Mouse (Mus musculus) midbrain, postnatal 0 days (tissue): ENCODE measurements around the gene Tacr2. TPM values are rescaled to one million over a fixed set of nuclear protein-coding genes. Genes with fewer than 3 reads are reported as not detected.

Source experiments
- ATAC-seq: fragments of 200-750 bp; cut with Nextera tagmentation; 2 replicates; pipeline ENCODE4 v1.8.0; 2017; ENCODE audit warnings: moderate number of reproducible peaks, mild to moderate bottlenecking, moderate TSS enrichment, moderate library complexity; ENCODE audit not compliant: low FRiP score
- DNase-seq: peaks from one replicate; pipeline ENCODE4 v3.0.0-alpha.2; 2015; ENCODE audit warnings: low spot score
- H3K27ac ChIP-seq: fragments of 300-500 bp; sonication (generic); 2 replicates; pipeline ENCODE4 v1.5.1; 2014; ENCODE audit warnings: low read depth, mild to moderate bottlenecking, low read length, mixed read lengths
- H3K27me3 ChIP-seq: fragments of 300-500 bp; sonication (generic); 2 replicates; pipeline ENCODE4 v1.6.1; 2014; ENCODE audit warnings: low read length, control low read depth, mixed read lengths; ENCODE audit not compliant: insufficient read depth
- H3K36me3 ChIP-seq: fragments of 300-500 bp; sonication (generic); 2 replicates; pipeline ENCODE4 v1.6.1; 2014; ENCODE audit warnings: low read length, control low read depth, mixed read lengths; ENCODE audit not compliant: insufficient read depth
- H3K4me1 ChIP-seq: fragments of 300-500 bp; sonication (generic); 2 replicates; pipeline ENCODE4 v1.6.1; 2014; ENCODE audit warnings: mild to moderate bottlenecking, control low read depth, antibody characterized with exemption, low read length, mixed read lengths; ENCODE audit not compliant: insufficient read depth
- H3K4me2 ChIP-seq: fragments of 300-500 bp; sonication (generic); 2 replicates; pipeline ENCODE4 v1.6.1; 2014; ENCODE audit warnings: low read depth, mild to moderate bottlenecking, low read length, mixed read lengths; ENCODE audit not compliant: poor library complexity, severe bottlenecking
- H3K4me3 ChIP-seq: fragments of 300-500 bp; sonication (generic); 2 replicates; pipeline ENCODE4 v1.5.1; 2014; ENCODE audit warnings: low read depth, mild to moderate bottlenecking, low read length, moderate library complexity
- H3K9ac ChIP-seq: fragments of 300-500 bp; sonication (generic); replicated peaks from 2 replicates; pipeline ENCODE4 v1.6.1; 2014; ENCODE audit warnings: mild to moderate bottlenecking, low read length, moderate library complexity, mixed read lengths; ENCODE audit not compliant: poor library complexity, severe bottlenecking
- H3K9me3 ChIP-seq: fragments of 300-500 bp; sonication (generic); 2 replicates; pipeline ENCODE4 v1.6.1; 2016; ENCODE audit warnings: low read length, control low read depth
- CTCF ChIP-seq: IDR thresholded peaks from 2 replicates; pipeline ENCODE4 v1.5.1; 2016; ENCODE audit warnings: antibody characterized with exemption, mild to moderate bottlenecking
- WGBS: fragments of 180-500 bp; shearing (Covaris S2); extraction: QIAGEN DNeasy Blood & Tissue Kit; methylation state at CpG from one replicate; pipeline ENCODE4 v1.1.7; 2014; 5-methylcytosine and 5-hydroxymethylcytosine counted together
- polyA plus RNA-seq: library from polyadenylated mRNA; unstranded; fragments of >200 nt; fragmentation: Nextera tagmentation; extraction: Ambion mirVana; gene quantifications from 2 replicates; pipeline ENCODE4 v1.2.1, GENCODE M21; 2015
- total RNA-seq: library from RNA; depleted of rRNA; stranded (reverse); fragments of >200 nt; gene quantifications from 2 replicates; pipeline ENCODE4 v1.2.3, GENCODE M21; 2014

The Tacr2 gene
- total and polyA plus RNA-seq, 2 experiments from 2014 or later, result 0.06 TPM; not detected in 1

GRCm38 (mm10) chr10:62242896-62243295 lies 9.3 kb upstream of the Tacr2 start:
- Histone ChIP-seq H3K36me3 (no peaks in the 10 kb centered on the region), H3K27ac (no peak overlapping the region), H3K9me3 (no peaks in the 10 kb centered on the region), H3K27me3 (no peaks in the 10 kb centered on the region), H3K9ac (no peak overlapping the region), H3K4me1 (no peaks in the 10 kb centered on the region), H3K4me2 (no peak overlapping the region), H3K4me3 (no peak overlapping the region)
- DNase-seq, result peak; percentile 71
- peak; percentile 79 for TF ChIP-seq CTCF
- WGBS, result 58% methylated on average over 13 of the region's 13 CpGs
- ATAC-seq, result peak; percentile 38; the same call in 1 of the 2 replicates

- Histone ChIP-seq H3K4me2 (no peak overlapping the region), H3K9me3 (no peaks in the 10 kb centered on the region), H3K9ac (no peak overlapping the region), H3K4me3 (no peak overlapping the region), H3K36me3 (no peaks in the 10 kb centered on the region), H3K27ac (no peak overlapping the region), H3K4me1 (no peaks in the 10 kb centered on the region), H3K27me3 (no peaks in the 10 kb centered on the region)
- WGBS, result 92% methylated on average over 9 of the region's 9 CpGs
- no peak for ATAC-seq
- TF ChIP-seq CTCF, result no peak
- no peak for DNase-seq
Measured at GRCm38 (mm10) chr10:62244067-62244466, 8.2 kb upstream of the Tacr2 start.

GRCm38 (mm10) chr10:62247156-62247555 lies 5.1 kb upstream of the Tacr2 start:
- Histone ChIP-seq H3K27me3 (no peaks in the 10 kb centered on the region), H3K27ac (no peak overlapping the region), H3K4me2 (no peak overlapping the region), H3K9ac (no peak overlapping the region), H3K4me1 (no peaks in the 10 kb centered on the region), H3K9me3 (no peaks in the 10 kb centered on the region), H3K36me3 (no peaks in the 10 kb centered on the region), H3K4me3 (no peak overlapping the region)
- no peak for ATAC-seq
- WGBS, result 64% methylated on average over 3 of the region's 3 CpGs
- peak; percentile 27 for DNase-seq
- TF ChIP-seq CTCF, result no peak

DNA sequence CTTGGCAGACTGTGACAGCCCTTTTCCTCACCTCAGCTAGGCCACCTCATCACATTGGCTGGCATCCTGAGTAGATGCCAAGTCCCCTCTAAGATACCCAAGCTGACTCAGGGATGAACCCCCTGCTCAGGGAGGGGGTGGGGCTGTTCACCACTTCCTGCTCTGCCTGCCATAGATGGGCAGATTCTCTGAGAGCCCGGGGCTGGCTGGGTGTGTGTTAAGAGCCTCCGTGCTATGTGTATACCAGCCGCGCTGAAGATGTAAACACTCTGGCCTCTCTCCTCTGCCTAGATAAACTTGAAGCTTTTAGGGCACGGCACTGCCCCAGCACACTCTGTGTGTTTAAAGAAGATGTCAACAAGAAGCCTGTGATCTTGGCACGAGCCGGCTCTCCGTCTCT lies 4.4 kb upstream of the Tacr2 start:
- no peaks in the 10 kb centered on the region for H3K36me3 ChIP-seq
- H3K4me1 ChIP-seq, result no peaks in the 10 kb centered on the region
- 60% methylated on average over 8 of the region's 8 CpGs for WGBS
- H3K4me2 ChIP-seq, result no peak overlapping the region
- H3K27me3 ChIP-seq, result no peaks in the 10 kb centered on the region
- no peak for TF ChIP-seq CTCF
- no peak overlapping the region for H3K27ac ChIP-seq
- no peaks in the 10 kb centered on the region for H3K9me3 ChIP-seq
- DNase-seq (peak; percentile 7), ATAC-seq (no peak)
- H3K9ac ChIP-seq, result no peak overlapping the region
- H3K4me3 ChIP-seq, result no peak overlapping the region

DNA sequence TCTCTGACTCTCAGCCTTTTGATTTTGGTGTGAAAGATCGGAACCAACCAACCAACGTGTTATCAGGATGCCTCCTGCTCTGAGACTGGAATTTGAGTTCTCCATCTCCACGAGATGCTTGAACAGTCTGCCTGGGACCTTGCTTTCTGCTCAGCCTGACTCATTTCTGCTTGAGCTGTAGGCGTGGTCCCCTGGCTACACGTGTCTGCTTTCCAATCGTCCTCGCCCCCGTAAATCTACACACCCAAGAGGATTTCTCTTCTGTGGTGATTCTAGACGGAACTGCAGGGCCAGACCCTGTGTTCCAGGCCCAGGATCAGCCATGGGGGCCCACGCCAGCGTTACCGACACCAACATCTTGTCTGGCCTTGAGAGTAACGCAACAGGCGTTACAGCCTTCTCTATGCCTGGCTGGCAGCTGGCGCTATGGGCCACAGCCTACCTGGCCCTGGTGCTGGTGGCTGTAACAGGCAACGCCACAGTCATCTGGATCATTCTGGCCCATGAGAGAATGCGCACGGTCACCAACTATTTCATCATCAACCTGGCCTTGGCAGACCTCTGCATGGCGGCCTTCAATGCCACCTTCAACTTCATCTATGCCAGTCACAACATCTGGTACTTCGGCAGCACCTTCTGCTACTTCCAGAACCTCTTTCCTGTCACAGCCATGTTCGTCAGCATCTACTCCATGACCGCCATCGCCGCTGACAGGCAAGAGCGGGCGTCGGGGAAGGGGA lies 428 bp downstream of the Tacr2 start:
- H3K9ac ChIP-seq, result no peak overlapping the region
- H3K27me3 ChIP-seq, result no peaks in the 10 kb centered on the region
- no peak for DNase-seq
- H3K27ac ChIP-seq, result no peak overlapping the region
- no peak for TF ChIP-seq CTCF
- ATAC-seq, result no peak
- no peaks in the 10 kb centered on the region for H3K9me3 ChIP-seq
- 88% methylated on average over 27 of the region's 27 CpGs for WGBS
- no peaks in the 10 kb centered on the region for H3K4me1 ChIP-seq
- H3K36me3 ChIP-seq, result no peaks in the 10 kb centered on the region
- H3K4me2 ChIP-seq, result no peak overlapping the region
- no peak overlapping the region for H3K4me3 ChIP-seq

DNA sequence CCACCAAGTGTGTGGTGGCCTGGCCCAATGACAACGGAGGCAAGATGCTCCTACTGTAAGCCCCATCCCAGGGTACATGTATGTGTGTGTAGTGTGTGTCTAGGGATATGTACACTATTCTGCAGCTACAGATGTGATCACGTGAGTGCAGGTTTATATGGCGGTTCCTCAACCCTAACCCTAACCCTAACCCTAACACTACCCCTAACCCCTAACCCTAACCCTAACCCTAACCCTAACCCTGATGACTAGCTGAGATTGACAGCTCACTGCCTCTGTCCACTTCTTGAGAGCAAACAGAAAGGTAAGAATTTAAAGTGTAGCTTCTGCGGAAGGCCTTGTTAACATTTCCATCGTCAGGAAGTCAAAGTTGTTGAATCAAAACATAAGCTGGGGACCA lies 6.1 kb downstream of the Tacr2 start:
- no peak for DNase-seq
- no peak for ATAC-seq
- Histone ChIP-seq H3K36me3 (no peaks in the 10 kb centered on the region), H3K4me1 (no peaks in the 10 kb centered on the region), H3K9me3 (no peaks in the 10 kb centered on the region), H3K27ac (no peak overlapping the region), H3K4me3 (no peak overlapping the region), H3K27me3 (no peaks in the 10 kb centered on the region), H3K4me2 (no peak overlapping the region), H3K9ac (no peak overlapping the region)
- WGBS, result 92% methylated on average over 5 of the region's 5 CpGs
- TF ChIP-seq CTCF, result no peak
